In genomic region chr12:29907056-29907455, GRCm38 (mm10) we compare ENCODE assay signal across 10 mouse cellular contexts. TPM values are rescaled to one million over a fixed set of nuclear protein-coding genes. Genes with fewer than 3 reads are reported as not detected.
DNase-seq lines count a peak whose midpoint lies in the region; ATAC-seq and TF ChIP-seq lines count a peak whose summit lies in the region.
"Had no signal": no experiment of that assay in that cellular context is flagged by ENCODE, and none has a peak within 500 bp of the region (broad histone marks: within the 10 kb centered on the region; RNA-seq: fewer than 3 reads in every experiment).

No protein-coding gene starts in this region.

- ATAC-seq in kidney, embryonic 16.5 days (ENCODE audit: low FRiP score, low TSS enrichment): peak; percentile 81; the same call in 1 of the 2 replicates
- no peak for ATAC-seq in activated CD4-positive, CD25-positive, alpha-beta regulatory T cell, adult 4 months

- 25% methylated on average over 2 of the region's 2 CpGs for WGBS in kidney, embryonic 16.5 days

- H3K4me1 ChIP-seq in kidney, embryonic 16.5 days (ENCODE audit: insufficient read depth, low read length): no peaks in the 10 kb centered on the region
- H3K4me1 ChIP-seq in testis, adult 2 months (ENCODE audit: control insufficient read depth, insufficient read depth, low read length): no peaks in the 10 kb centered on the region
- H3K4me1 ChIP-seq: megakaryocyte, embryonic 14.5 days had no signal

- peak; percentile 44 to 62 for DNase-seq in right cerebral cortex, adult 2 months (ENCODE audit: low spot score in 2 of 2)
- DNase-seq in right cerebral cortex, postnatal 4 days: no peak
- DNase-seq in cerebellum, postnatal 36 days: peak; percentile 34 to 39
- DNase-seq in heart, adult 8-10 months (ENCODE audit: low spot score): peak; percentile 79
- DNase-seq in lung, postnatal 4 days: peak; percentile 67 to 80

- no peak for TF ChIP-seq POLR2A in testis, adult 2 months (IDR thresholded peaks at IDR 0.05; ENCODE audit: control insufficient read depth, low read depth, low read length)

- no peaks in the 10 kb centered on the region for H3K36me3 ChIP-seq in kidney, embryonic 16.5 days (ENCODE audit: insufficient read depth, low read length)
- no peaks in the 10 kb centered on the region; the same call in 1 of the 2 replicates for H3K36me3 ChIP-seq in testis, adult 2 months (ENCODE audit: control insufficient read depth, insufficient read depth, low read length)

- H3K4me3 ChIP-seq in kidney, embryonic 16.5 days (ENCODE audit: low read length): no peak overlapping the region
- H3K4me3 ChIP-seq in testis, adult 2 months (ENCODE audit: control insufficient read depth, low read depth, low read length): no peak overlapping the region
- H3K4me3 ChIP-seq: megakaryocyte, embryonic 14.5 days had no signal

- no peak overlapping the region for H3K4me2 ChIP-seq in kidney, embryonic 16.5 days (replicated peaks; ENCODE audit: low read depth, low read length)

- no peak overlapping the region for H3K27ac ChIP-seq in kidney, embryonic 16.5 days (ENCODE audit: low read length)
- H3K27ac ChIP-seq in testis, adult 2 months (ENCODE audit: control insufficient read depth, insufficient read depth, low read depth, low read length): no peak overlapping the region

- peak; percentile 35; the same call in 1 of the 2 replicates for TF ChIP-seq CTCF in testis, adult 2 months (IDR thresholded peaks at IDR 0.05; ENCODE audit: control insufficient read depth, insufficient read depth, insufficient replicate concordance, low read depth, low read length)

- H3K27me3 ChIP-seq in kidney, embryonic 16.5 days (ENCODE audit: insufficient read depth, low read length): no peaks in the 10 kb centered on the region
- H3K27me3 ChIP-seq in testis, adult 2 months (ENCODE audit: control insufficient read depth, insufficient read depth, low read length): no peaks in the 10 kb centered on the region
- H3K27me3 ChIP-seq: megakaryocyte, embryonic 14.5 days had no signal

- H3K9me3 ChIP-seq in kidney, embryonic 16.5 days (ENCODE audit: low read length): no peaks in the 10 kb centered on the region
- H3K9me3 ChIP-seq: megakaryocyte, embryonic 14.5 days had no signal

- H3K9ac ChIP-seq in kidney, embryonic 16.5 days (replicated peaks; ENCODE audit: low read length): no peak overlapping the region

RNA-seq across cellular contexts. Expression of gene Pxdn, which starts 30.4 kb away (rescaled TPM):
- 10 to 100 TPM; 23.8 to 32.9 (median 29.5) TPM for total RNA-seq in heart, adult 8-10 months (2022)
- 105 and 107 TPM in 2 replicates for polyA plus RNA-seq in kidney, embryonic 16.5 days (2015; fragmentation: Nextera tagmentation; extraction: Ambion mirVana)
- polyA plus RNA-seq in testis, adult 2 months (2012; rRNA removed): 3.9 and 4.0 TPM in 2 replicates
- not detected for polyA plus RNA-seq in activated CD4-positive, CD25-positive, alpha-beta regulatory T cell, adult 4 months (2017; shearing (Covaris generic))
- total RNA-seq: common myeloid progenitor, adult 5-6 weeks had no signal

Comparison
In these comparisons a context has a peak if more than half of its experiments do, and no peak if none do; other contexts are left out.
1. RNA of gene Pxdn, which starts 30.4 kb away (polyA plus RNA-seq): 105 to 107 TPM in kidney, embryonic 16.5 days; 3.9 to 4.0 TPM in testis, adult 2 months and not detected in activated CD4-positive, CD25-positive, alpha-beta regulatory T cell, adult 4 months; every median in the first group is over 10 times any median in the second.